ENCODE assay signal across 9 mouse cellular contexts in genomic region chr2:19448042-19448700, GRCm38 (mm10). TPM values are rescaled to one million over a fixed set of nuclear protein-coding genes. Genes with fewer than 3 reads are reported as not detected.
DNase-seq lines count a peak whose midpoint lies in the region; ATAC-seq and TF ChIP-seq lines count a peak whose summit lies in the region.
"Had no signal": no experiment of that assay in that cellular context is flagged by ENCODE, and none has a peak within 500 bp of the region (broad histone marks: within the 10 kb centered on the region; RNA-seq: fewer than 3 reads in every experiment).

No protein-coding gene starts in this region.

- intact Hi-C loops in gastrocnemius, adult 2 months (cut with DNase I) = no loop called here

- no peaks in the 10 kb centered on the region for H3K9me3 ChIP-seq in intestine, embryonic 15.5 days

- DNase-seq in cerebellum, adult 18-20 months = peak; percentile 10 to 12
- no peak for DNase-seq in cerebellum, adult 11 months
- DNase-seq in ovary, postnatal 36 days (ENCODE audit: low spot score) = peak; percentile 18
- DNase-seq in ovary, postnatal 14 days (ENCODE audit: low spot score) = no peak
- peak; percentile 59 for DNase-seq in retina, postnatal 7 days (ENCODE audit: low read depth, low spot score)
- no peak for DNase-seq in gastrocnemius, adult 2 months
- DNase-seq in left cerebral cortex, adult 18-20 months (ENCODE audit: low spot score in 2 of 2) = no peak

- H3K4me1 ChIP-seq in intestine, embryonic 15.5 days (replicated peaks) = peaks cover 12% of the 10 kb centered on the region

- peak; percentile 53 for ATAC-seq in intestine, embryonic 15.5 days

- WGBS in intestine, embryonic 15.5 days = 1% methylated on average over 31 of the region's 31 CpGs

- H3K36me3 ChIP-seq in intestine, embryonic 15.5 days = no peaks in the 10 kb centered on the region

- TF ChIP-seq CTCF in gastrocnemius, adult 2 months (IDR thresholded peaks at IDR 0.05) = no peak; the same call in 1 of the 2 replicates

- H3K27me3 ChIP-seq in intestine, embryonic 15.5 days (replicated peaks) = peaks cover 91% of the 10 kb centered on the region

- no peak overlapping the region for H3K27ac ChIP-seq in intestine, embryonic 15.5 days
- no peak overlapping the region for H3K27ac ChIP-seq in gastrocnemius, adult 2 months

- H3K9ac ChIP-seq in intestine, embryonic 15.5 days = no peak overlapping the region

- peak overlapping the region; percentile 26 for H3K4me2 ChIP-seq in intestine, embryonic 15.5 days (replicated peaks)

- no peak overlapping the region for H3K4me3 ChIP-seq in intestine, embryonic 15.5 days (replicated peaks)
- no peak overlapping the region for H3K4me3 ChIP-seq in gastrocnemius, adult 2 months
- H3K4me3 ChIP-seq: erythroblast, embryonic 14.5 days had no signal

RNA-seq across cellular contexts. Expression of gene Ptf1a, which starts 2.7 kb away (rescaled TPM):
- polyA plus RNA-seq in intestine, embryonic 15.5 days (2015; fragmentation: Nextera tagmentation; extraction: Ambion mirVana) = 10.8 and 17.9 TPM in 2 replicates
- total RNA-seq in gastrocnemius, adult 2 months (2021) = not detected
- not detected for total RNA-seq in left cerebral cortex, adult 18-20 months (2021)
- polyA plus RNA-seq: erythroblast, embryonic 14.5 days had no signal

Comparison
In these comparisons a context has a peak if more than half of its experiments do, and no peak if none do; other contexts are left out.
1. DNase-seq: peak in cerebellum, adult 18-20 months (2 of 2), ovary, postnatal 36 days (single experiment) and retina, postnatal 7 days (single experiment); none in cerebellum, adult 11 months (single experiment), ovary, postnatal 14 days (single experiment), gastrocnemius, adult 2 months (single experiment) and left cerebral cortex, adult 18-20 months (0 of 2).